ENCODE assay signal across 12 mouse cellular contexts in the genomic region with DNA sequence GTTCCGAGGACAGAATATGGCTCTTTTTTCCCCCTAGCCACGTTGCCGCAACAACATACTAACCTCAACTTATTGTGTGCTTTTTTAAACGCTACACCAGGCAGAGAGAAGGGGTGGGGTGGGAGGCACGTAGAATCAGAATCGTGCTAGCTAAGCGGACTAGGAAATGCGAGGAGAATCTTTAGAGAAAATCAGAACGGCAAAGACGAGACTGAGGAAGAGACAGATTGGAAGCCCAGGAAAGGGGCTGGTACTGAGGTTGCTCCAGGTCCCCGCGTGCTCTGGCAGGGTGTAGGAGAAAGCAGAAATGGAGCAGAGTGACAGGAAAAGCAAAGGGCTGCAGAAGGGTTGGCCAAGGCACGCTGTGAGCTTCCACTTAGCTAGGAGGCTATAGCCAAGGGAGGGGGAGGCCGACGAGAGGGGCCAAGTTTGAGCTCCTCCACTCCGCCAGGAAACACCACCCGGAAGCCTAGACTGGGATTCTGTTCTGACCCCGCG. TPM values are rescaled to one million over a fixed set of nuclear protein-coding genes. Genes with fewer than 3 reads are reported as not detected.
DNase-seq lines count a peak whose midpoint lies in the region; ATAC-seq and TF ChIP-seq lines count a peak whose summit lies in the region.
"Had no signal": no experiment of that assay in that cellular context is flagged by ENCODE, and none has a peak within 500 bp of the region (broad histone marks: within the 10 kb centered on the region; RNA-seq: fewer than 3 reads in every experiment).

No protein-coding gene starts in this region.

- no peak overlapping the region for H3K27ac ChIP-seq in heart, embryonic 15.5 days
- no peak overlapping the region for H3K27ac ChIP-seq in ES-E14 (ENCODE audit: insufficient read depth, low read depth, low read length, poor library complexity, severe bottlenecking)
- no peak overlapping the region for H3K27ac ChIP-seq in embryonic facial prominence, embryonic 13.5 days
- peak overlapping the region; percentile 87 for H3K27ac ChIP-seq in midbrain, embryonic 10.5 days (replicated peaks)

- no peak for ATAC-seq in heart, embryonic 15.5 days (replicated peaks; ENCODE audit: insufficient number of reproducible peaks, insufficient read depth, low FRiP score, low read depth)
- no peak for ATAC-seq in embryonic facial prominence, embryonic 13.5 days (ENCODE audit: insufficient number of reproducible peaks, insufficient read depth, low FRiP score, low TSS enrichment, low read depth)

- in situ Hi-C loops in ES-E14 (cut with MboI; ENCODE audit: low sequenced_read_pairs in 2 of 2, unreplicated experiment in 2 of 2), result no loop called here

- no peak overlapping the region for H3K4me2 ChIP-seq in heart, embryonic 15.5 days
- H3K4me2 ChIP-seq in embryonic facial prominence, embryonic 13.5 days, result peak overlapping the region; percentile 35; the same call in 1 of the 2 replicates

- under 1% methylated on average over 19 of the region's 19 CpGs for WGBS in heart, embryonic 15.5 days
- WGBS in embryonic facial prominence, embryonic 13.5 days, result under 1% methylated on average over 19 of the region's 19 CpGs
- WGBS in midbrain, embryonic 10.5 days, result under 1% methylated on average over 19 of the region's 19 CpGs

- no peak for DNase-seq in heart, postnatal 14 days
- peak; percentile 15 for DNase-seq in ES-E14 (ENCODE audit: low read depth, low spot score)
- DNase-seq in midbrain, embryonic 10.5 days (ENCODE audit: low spot score), result peak; percentile 64
- DNase-seq in right cerebral cortex, postnatal 36 days (ENCODE audit: low spot score in 2 of 2), result no peak
- no peak for DNase-seq in cerebellum, postnatal 4 days (ENCODE audit: low spot score in 2 of 2)
- no peak for DNase-seq in ovary, postnatal 36 days (ENCODE audit: low spot score)
- DNase-seq: adrenal gland, postnatal 25 days; kidney, adult 11 months had no signal

- peaks cover 31% of the 10 kb centered on the region for H3K4me1 ChIP-seq in heart, embryonic 15.5 days (replicated peaks)
- H3K4me1 ChIP-seq in ES-E14 (ENCODE audit: control insufficient read depth in 2 of 2, insufficient read depth in 2 of 2, low read length in 2 of 2, poor library complexity in 1 of 2), result peaks cover 0 to 2% of the 10 kb centered on the region in 2 experiments; a peak in 1 of 4 replicates
- H3K4me1 ChIP-seq in embryonic facial prominence, embryonic 13.5 days, result peaks cover 24% of the 10 kb centered on the region
- H3K4me1 ChIP-seq in midbrain, embryonic 10.5 days, result peaks cover 65% of the 10 kb centered on the region

- H3K4me3 ChIP-seq in heart, embryonic 15.5 days, result peak overlapping the region; percentile 26
- H3K4me3 ChIP-seq in ES-E14 (ENCODE audit: insufficient read depth in 1 of 2, low read depth in 1 of 2, low read length in 2 of 2, poor library complexity in 1 of 2, severe bottlenecking in 1 of 2), result peak overlapping the region; percentile 18 to 31; a peak in 2 of 4 replicates
- peak overlapping the region; percentile 8 for H3K4me3 ChIP-seq in embryonic facial prominence, embryonic 13.5 days
- H3K4me3 ChIP-seq in midbrain, embryonic 10.5 days, result peak overlapping the region; percentile 66

- H3K36me3 ChIP-seq in heart, embryonic 15.5 days, result no peaks in the 10 kb centered on the region
- no peaks in the 10 kb centered on the region for H3K36me3 ChIP-seq in ES-E14 (ENCODE audit: control insufficient read depth, insufficient read depth, low read length, poor library complexity, severe bottlenecking)
- H3K36me3 ChIP-seq in embryonic facial prominence, embryonic 13.5 days, result no peaks in the 10 kb centered on the region
- no peaks in the 10 kb centered on the region for H3K36me3 ChIP-seq in midbrain, embryonic 10.5 days

- intact Hi-C loops in heart, postnatal 14 days (cut with DNase I), result no loop called here

- H3K9ac ChIP-seq in heart, embryonic 15.5 days, result no peak overlapping the region
- no peak overlapping the region for H3K9ac ChIP-seq in ES-E14 (ENCODE audit: insufficient read depth, low read depth, low read length, poor library complexity, severe bottlenecking)
- H3K9ac ChIP-seq in embryonic facial prominence, embryonic 13.5 days, result no peak overlapping the region

- H3K9me3 ChIP-seq in heart, embryonic 15.5 days (replicated peaks), result no peaks in the 10 kb centered on the region
- H3K9me3 ChIP-seq in ES-E14 (ENCODE audit: control insufficient read depth, insufficient read depth, low read depth, low read length), result no peaks in the 10 kb centered on the region
- no peaks in the 10 kb centered on the region for H3K9me3 ChIP-seq in embryonic facial prominence, embryonic 13.5 days
- H3K9me3 ChIP-seq in midbrain, embryonic 10.5 days (replicated peaks), result no peaks in the 10 kb centered on the region

- peaks cover 95% of the 10 kb centered on the region for H3K27me3 ChIP-seq in heart, embryonic 15.5 days
- H3K27me3 ChIP-seq in embryonic facial prominence, embryonic 13.5 days, result peaks cover 96% of the 10 kb centered on the region
- peaks cover 99% of the 10 kb centered on the region for H3K27me3 ChIP-seq in midbrain, embryonic 10.5 days (ENCODE audit: low read depth, poor library complexity, severe bottlenecking)

TF ChIP-seq in ES-E14, 5 proteins besides CTCF, POLR2A, EP300 and RAD21:
- TF ChIP-seq MAFK (IDR thresholded peaks at IDR 0.05; ENCODE audit: insufficient read depth, low read depth, low read length), result no peak
- TF ChIP-seq ZNF384 (IDR thresholded peaks at IDR 0.05; ENCODE audit: low read depth, low read length), result no peak
- no peak for TF ChIP-seq CHD2 (IDR thresholded peaks at IDR 0.05; ENCODE audit: low read depth, low read length)
- no peak for TF ChIP-seq ZC3H11A (IDR thresholded peaks at IDR 0.05; ENCODE audit: borderline replicate concordance, low read depth, low read length)
- TF ChIP-seq HCFC1 (IDR thresholded peaks at IDR 0.05; ENCODE audit: borderline replicate concordance, insufficient read depth, low read length), result no peak

RNA-seq across cellular contexts. Expression of gene Pax5, which starts 3.3 kb away (rescaled TPM):
- polyA plus RNA-seq in heart, embryonic 15.5 days (2015; fragmentation: Nextera tagmentation; extraction: Ambion mirVana), result not detected in 2 replicates
- total RNA-seq in heart, postnatal 14 days (2021), result under 1 TPM; 0.71 to 0.76 TPM
- total RNA-seq in ES-E14 (2012; rRNA removed), result 0.13 and 0.21 TPM in 2 replicates
- polyA plus RNA-seq in embryonic facial prominence, embryonic 13.5 days (2015; fragmentation: Nextera tagmentation; extraction: Ambion mirVana), result not detected in 2 replicates
- polyA plus RNA-seq in midbrain, embryonic 10.5 days (2016; fragmentation: Nextera tagmentation; extraction: Ambion mirVana), result 6.3 and 9.1 TPM in 2 replicates
- total RNA-seq: gastrocnemius, adult 8-10 months; MEL had no signal

RNA-seq across cellular contexts. Expression of gene Zcchc7, which starts 42.1 kb away (rescaled TPM):
- 22.1 and 25.3 TPM in 2 replicates for polyA plus RNA-seq in heart, embryonic 15.5 days (2015; fragmentation: Nextera tagmentation; extraction: Ambion mirVana)
- total RNA-seq in heart, postnatal 14 days (2021), result 10 to 100 TPM; 18.6 to 22.0 TPM
- 24.5 and 25.1 TPM in 2 replicates for total RNA-seq in ES-E14 (2012; rRNA removed)
- 43.6 and 50.1 TPM in 2 replicates for polyA plus RNA-seq in embryonic facial prominence, embryonic 13.5 days (2015; fragmentation: Nextera tagmentation; extraction: Ambion mirVana)
- 22.4 and 23.6 TPM in 2 replicates for polyA plus RNA-seq in midbrain, embryonic 10.5 days (2016; fragmentation: Nextera tagmentation; extraction: Ambion mirVana)

Comparison
In these comparisons a context has a peak if more than half of its experiments do, and no peak if none do; other contexts are left out.
1. H3K4me3 ChIP-seq: peak in every context shown above with its lines; median percentile 66 in midbrain, embryonic 10.5 days; 26 in heart, embryonic 15.5 days; 24 in ES-E14; 8 in embryonic facial prominence, embryonic 13.5 days.
2. DNase-seq: peak in ES-E14 (single experiment) and midbrain, embryonic 10.5 days (single experiment); none in heart, postnatal 14 days (0 of 2), right cerebral cortex, postnatal 36 days (0 of 2), cerebellum, postnatal 4 days (0 of 2) and ovary, postnatal 36 days (single experiment).